Mouse (Mus musculus): Measurements from ENCODE around the gene Prkce.

Prkce gene

GRCm38 (mm10) chr17:86367676-86368075 lies 200.1 kb downstream of the Prkce start:
- no peak for DNase-seq (ENCODE audit: low spot score in 2 of 2)

- DNase-seq (ENCODE audit: low spot score in 2 of 2) = no peak
These were observed 202.6 kb downstream of the Prkce start for GRCm38 (mm10) chr17:86370106-86370742.

GRCm38 (mm10) chr17:86371101-86371561 lies 203.5 kb downstream of the Prkce start:
- DNase-seq (ENCODE audit: low spot score in 2 of 2) = no peak

- no peak for DNase-seq (ENCODE audit: low spot score in 2 of 2)
These were observed 208.8 kb downstream of the Prkce start for GRCm38 (mm10) chr17:86376389-86376788.

- no peak for DNase-seq (ENCODE audit: low spot score in 2 of 2)
These were observed 210.3 kb downstream of the Prkce start for GRCm38 (mm10) chr17:86377863-86378262.

GRCm38 (mm10) chr17:86378611-86379010 lies 211.0 kb downstream of the Prkce start:
- DNase-seq (ENCODE audit: low spot score in 2 of 2) = no peak

- no peak for DNase-seq (ENCODE audit: low spot score in 2 of 2)
These were observed 212.0 kb downstream of the Prkce start for GRCm38 (mm10) chr17:86379405-86380137.

GRCm38 (mm10) chr17:86381464-86381863 lies 213.9 kb downstream of the Prkce start:
- no peak for DNase-seq (ENCODE audit: low spot score in 2 of 2)

- DNase-seq (ENCODE audit: low spot score in 2 of 2) = no peak
These were observed 215.3 kb downstream of the Prkce start for GRCm38 (mm10) chr17:86382885-86383284.

GRCm38 (mm10) chr17:86383699-86384572 lies 216.4 kb downstream of the Prkce start:
- no peak for DNase-seq (ENCODE audit: low spot score in 2 of 2)

GRCm38 (mm10) chr17:86392475-86392874 lies 224.9 kb downstream of the Prkce start:
- no peak for DNase-seq (ENCODE audit: low spot score in 2 of 2)

- DNase-seq (ENCODE audit: low spot score in 2 of 2) = no peak
These were observed 225.6 kb downstream of the Prkce start for GRCm38 (mm10) chr17:86393191-86393590.

- no peak for DNase-seq (ENCODE audit: low spot score in 2 of 2)
These were observed 229.5 kb downstream of the Prkce start for GRCm38 (mm10) chr17:86397097-86397496.

- DNase-seq (ENCODE audit: low spot score in 2 of 2) = no peak
These were observed 230.1 kb downstream of the Prkce start for GRCm38 (mm10) chr17:86397647-86398046.

- no peak for DNase-seq (ENCODE audit: low spot score in 2 of 2)
These were observed 230.6 kb downstream of the Prkce start for GRCm38 (mm10) chr17:86398226-86398625.

GRCm38 (mm10) chr17:86400032-86400431 lies 232.4 kb downstream of the Prkce start:
- no peak for DNase-seq (ENCODE audit: low spot score in 2 of 2)

- DNase-seq (ENCODE audit: low spot score in 2 of 2) = no peak
These were observed 237.4 kb downstream of the Prkce start for GRCm38 (mm10) chr17:86404795-86405501.

GRCm38 (mm10) chr17:86405644-86406043 lies 238.1 kb downstream of the Prkce start:
- no peak for DNase-seq (ENCODE audit: low spot score in 2 of 2)

GRCm38 (mm10) chr17:86407921-86408613 lies 240.5 kb downstream of the Prkce start:
- peak in 1 of 2 experiments; percentile 5 for DNase-seq (ENCODE audit: low spot score in 2 of 2)

GRCm38 (mm10) chr17:86408614-86409006 lies 241.0 kb downstream of the Prkce start:
- no peak for DNase-seq (ENCODE audit: low spot score in 2 of 2)

GRCm38 (mm10) chr17:86409485-86409884 lies 241.9 kb downstream of the Prkce start:
- DNase-seq (ENCODE audit: low spot score in 2 of 2) = no peak

All from urinary bladder, adult 18-20 months (tissue).